Mouse (Mus musculus) heart, postnatal 4 days (tissue): ENCODE measurements around the gene St6galnac3. TPM values are rescaled to one million over a fixed set of nuclear protein-coding genes. Genes with fewer than 3 reads are reported as not detected.
A peak's percentile ranks its signal among the peaks of the same experiment; 100 is the strongest.

ENCODE experiments used
- DNase-seq: peaks from one replicate; pipeline ENCODE4 v3.0.0; 2021
- total RNA-seq, 2 experiments: library from RNA; stranded (reverse); gene quantifications; 2 replicates each; pipeline ENCODE4 v1.2.3; 2021

St6galnac3 gene
- total RNA-seq, 2 experiments from 2014 or later = 12.9 to 17.8 TPM

- DNase-seq = no peak
Measured at GRCm38 (mm10) chr3:153458593-153458992, 266.4 kb downstream of the St6galnac3 start.

- no peak for DNase-seq
Measured at GRCm38 (mm10) chr3:153457701-153458100, 267.3 kb downstream of the St6galnac3 start.

- DNase-seq = peak; percentile 11
Measured at GRCm38 (mm10) chr3:153457203-153457602, 267.8 kb downstream of the St6galnac3 start.

GRCm38 (mm10) chr3:153456227-153456626 lies 268.7 kb downstream of the St6galnac3 start:
- DNase-seq = no peak

GRCm38 (mm10) chr3:153453127-153454049 lies 271.6 kb downstream of the St6galnac3 start:
- DNase-seq = no peak

GRCm38 (mm10) chr3:153452299-153452996 lies 272.5 kb downstream of the St6galnac3 start:
- DNase-seq = no peak

- DNase-seq = no peak
Measured at GRCm38 (mm10) chr3:153441329-153441728, 283.6 kb downstream of the St6galnac3 start.

GRCm38 (mm10) chr3:153436076-153437021 lies 288.6 kb downstream of the St6galnac3 start:
- no peak for DNase-seq

GRCm38 (mm10) chr3:153433010-153433409 lies 292.0 kb downstream of the St6galnac3 start:
- no peak for DNase-seq

- DNase-seq = no peak
Measured at GRCm38 (mm10) chr3:153432053-153432816, 292.7 kb downstream of the St6galnac3 start.

GRCm38 (mm10) chr3:153429840-153430239 lies 295.1 kb downstream of the St6galnac3 start:
- DNase-seq = no peak

GRCm38 (mm10) chr3:153421918-153422290 lies 303.1 kb downstream of the St6galnac3 start:
- no peak for DNase-seq

GRCm38 (mm10) chr3:153421060-153421917 lies 303.7 kb downstream of the St6galnac3 start:
- no peak for DNase-seq

- peak; percentile 47 for DNase-seq
Measured at GRCm38 (mm10) chr3:153419331-153419730, 305.6 kb downstream of the St6galnac3 start.

GRCm38 (mm10) chr3:153417001-153417400 lies 308.0 kb downstream of the St6galnac3 start:
- DNase-seq = no peak

GRCm38 (mm10) chr3:153416383-153416782 lies 308.6 kb downstream of the St6galnac3 start:
- DNase-seq = no peak

GRCm38 (mm10) chr3:153414132-153414531 lies 310.8 kb downstream of the St6galnac3 start:
- no peak for DNase-seq

- DNase-seq = no peak
Measured at GRCm38 (mm10) chr3:153409286-153409685, 315.7 kb downstream of the St6galnac3 start.

- DNase-seq = no peak
Measured at GRCm38 (mm10) chr3:153408361-153408760, 316.6 kb downstream of the St6galnac3 start.

GRCm38 (mm10) chr3:153407698-153408097 lies 317.3 kb downstream of the St6galnac3 start:
- DNase-seq = no peak

GRCm38 (mm10) chr3:153406858-153407257 lies 318.1 kb downstream of the St6galnac3 start:
- no peak for DNase-seq
